Mouse (Mus musculus) heart, embryonic 16.5 days (tissue): ENCODE results near the gene Klkb1. TPM values are rescaled to one million over a fixed set of nuclear protein-coding genes. Genes with fewer than 3 reads are reported as not detected.

Experiments used
- ATAC-seq: fragments of 200-750 bp; cut with Nextera tagmentation; replicated peaks from 2 replicates; pipeline ENCODE4 v1.8.0; 2017; ENCODE audit warnings: moderate number of reproducible peaks; ENCODE audit not compliant: insufficient read depth, low FRiP score; ENCODE audit errors: extremely low read depth
- H3K27ac ChIP-seq: fragments of 300-500 bp; sonication (generic); 2 replicates; pipeline ENCODE4 v1.5.1; 2014; ENCODE audit warnings: mild to moderate bottlenecking, low read length, control low read depth, moderate library complexity
- H3K27me3 ChIP-seq: fragments of 300-500 bp; sonication (generic); 2 replicates; pipeline ENCODE4 v1.6.1; 2014; ENCODE audit warnings: low read length, mixed read lengths; ENCODE audit not compliant: control insufficient read depth, insufficient read depth
- H3K36me3 ChIP-seq: fragments of 300-500 bp; sonication (generic); 2 replicates; pipeline ENCODE4 v1.6.1; 2014; ENCODE audit not compliant: control insufficient read depth, insufficient read depth
- H3K4me1 ChIP-seq: fragments of 300-500 bp; sonication (generic); 2 replicates; pipeline ENCODE4 v1.6.1; 2014; ENCODE audit warnings: low read length, mixed read lengths; ENCODE audit not compliant: control insufficient read depth, insufficient read depth
- H3K4me2 ChIP-seq: fragments of 300-500 bp; sonication (generic); 2 replicates; pipeline ENCODE4 v1.6.1; 2014; ENCODE audit warnings: low read depth, mild to moderate bottlenecking, control low read depth, low read length
- H3K4me3 ChIP-seq: fragments of 300-500 bp; sonication (generic); 2 replicates; pipeline ENCODE4 v1.5.1; 2014; ENCODE audit warnings: mild to moderate bottlenecking, control low read depth, low read length
- H3K9ac ChIP-seq: fragments of 300-500 bp; sonication (generic); 2 replicates; pipeline ENCODE4 v1.6.1; 2014; ENCODE audit warnings: low read length, control low read depth
- H3K9me3 ChIP-seq: fragments of 300-500 bp; sonication (generic); replicated peaks from 2 replicates; pipeline ENCODE4 v1.6.1; 2016; ENCODE audit warnings: low read length; ENCODE audit not compliant: control insufficient read depth
- WGBS: fragments of 180-500 bp; shearing (Covaris S2); extraction: QIAGEN DNeasy Blood & Tissue Kit; methylation state at CpG from one replicate; pipeline ENCODE4 v1.1.7; 2014; 5-methylcytosine and 5-hydroxymethylcytosine counted together
- polyA plus RNA-seq: library from polyadenylated mRNA; unstranded; fragments of >200 nt; fragmentation: Nextera tagmentation; extraction: Ambion mirVana; gene quantifications from 2 replicates; pipeline ENCODE4 v1.2.1, GENCODE M21; 2015

The Klkb1 gene
- polyA plus RNA-seq, 1 experiment from 2014 or later, result not detected

DNA sequence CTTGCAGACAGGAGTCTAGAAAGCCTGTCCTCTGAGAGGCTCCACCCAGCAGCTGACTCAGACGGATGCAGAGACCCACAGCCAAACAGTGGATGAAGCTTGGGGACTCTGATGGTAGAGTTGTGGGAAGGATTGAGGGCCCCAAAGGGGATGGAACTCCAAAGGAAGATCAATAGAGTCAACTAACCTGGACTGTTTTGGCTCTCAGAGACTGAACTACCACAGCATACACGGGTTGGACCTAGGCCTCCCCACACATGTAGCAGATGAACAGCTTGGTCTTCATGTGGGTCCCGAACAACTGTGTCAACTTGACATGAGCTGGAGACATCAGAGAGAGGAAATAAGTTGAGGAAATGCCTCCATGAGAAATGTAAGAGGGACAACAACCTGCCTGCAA, 31.8 kb downstream of the Klkb1 start:
- H3K4me2 ChIP-seq, result no peak overlapping the region
- peaks cover 5% of the 10 kb centered on the region; the same call in 1 of the 2 replicates for H3K9me3 ChIP-seq
- WGBS, result 85% methylated on average over 3 of the region's 3 CpGs
- no peaks in the 10 kb centered on the region for H3K36me3 ChIP-seq
- no peak overlapping the region for H3K27ac ChIP-seq
- no peak overlapping the region for H3K9ac ChIP-seq
- no peak overlapping the region for H3K4me3 ChIP-seq
- ATAC-seq, result no peak
- H3K27me3 ChIP-seq, result no peaks in the 10 kb centered on the region
- H3K4me1 ChIP-seq, result 0 out of 2 replicates have a peak, but pooled peaks cover 1% of the 10 kb centered on the region

DNA sequence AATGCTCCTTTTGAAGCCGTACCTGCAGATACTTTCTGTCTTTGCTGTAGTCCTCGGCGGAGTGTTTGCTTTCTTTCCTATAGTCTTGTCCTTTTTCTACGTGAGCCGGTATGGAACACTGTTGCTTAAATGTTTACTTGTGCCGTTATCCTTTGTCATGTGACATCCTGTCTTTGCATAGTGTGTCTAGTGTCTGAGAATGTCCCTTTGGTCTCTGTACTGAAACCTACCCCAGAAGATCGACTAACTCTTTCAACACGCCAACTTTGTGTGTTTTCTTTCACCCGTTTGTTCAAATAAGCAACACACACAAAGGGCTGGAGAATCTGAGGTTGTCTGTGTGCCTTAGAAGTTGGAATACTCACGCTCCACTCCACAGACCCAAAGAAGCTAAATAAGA, 32.7 kb downstream of the Klkb1 start, which contains the start of gene F11:
F11 (minus strand) TSS at position 112 of the 400 bp plus-strand sequence.
- ATAC-seq, result no peak
- 75% methylated on average over 10 of the region's 10 CpGs for WGBS

DNA sequence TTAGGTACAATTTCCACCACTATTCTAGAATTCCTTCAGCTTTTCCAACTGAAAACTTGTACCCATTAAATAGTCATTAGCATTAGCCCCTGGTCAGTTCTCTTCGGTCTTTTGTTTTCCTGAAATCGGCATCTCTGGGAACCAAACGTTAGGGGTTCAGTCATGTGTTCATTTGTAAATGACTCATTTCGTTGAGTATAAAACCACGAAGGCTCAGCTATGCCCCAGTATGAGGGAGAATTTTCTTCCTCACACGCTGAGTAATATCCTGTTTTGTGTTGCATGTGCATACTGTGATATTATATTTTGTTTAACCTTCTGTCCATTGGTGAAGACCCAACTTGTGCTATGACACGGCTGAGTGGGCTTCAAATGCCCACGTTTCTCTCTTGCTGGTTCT, 36.2 kb downstream of the Klkb1 start:
- Histone ChIP-seq H3K27ac (no peak overlapping the region), H3K4me1 (no peaks in the 10 kb centered on the region), H3K4me3 (no peak overlapping the region), H3K9me3 (no peaks in the 10 kb centered on the region), H3K36me3 (no peaks in the 10 kb centered on the region), H3K27me3 (no peaks in the 10 kb centered on the region), H3K9ac (no peak overlapping the region), H3K4me2 (no peak overlapping the region)
- ATAC-seq, result no peak
- 80% methylated on average over 8 of the region's 8 CpGs for WGBS

More for the DNA sequence above, 32.7 kb downstream of the Klkb1 start, which contains the start of gene F11:
- Histone ChIP-seq H3K4me2 (no peak within 1 kb of the TSS), H3K27ac (no peak within 1 kb of the TSS), H3K9ac (no peak within 1 kb of the TSS), H3K4me1 (no peaks in the 10 kb centered on the region), H3K4me3 (no peak within 1 kb of the TSS), H3K36me3 (no peaks in the 10 kb centered on the region), H3K9me3 (peaks cover 5% of the 10 kb centered on the region; the same call in 1 of the 2 replicates), H3K27me3 (no peaks in the 10 kb centered on the region)

DNA sequence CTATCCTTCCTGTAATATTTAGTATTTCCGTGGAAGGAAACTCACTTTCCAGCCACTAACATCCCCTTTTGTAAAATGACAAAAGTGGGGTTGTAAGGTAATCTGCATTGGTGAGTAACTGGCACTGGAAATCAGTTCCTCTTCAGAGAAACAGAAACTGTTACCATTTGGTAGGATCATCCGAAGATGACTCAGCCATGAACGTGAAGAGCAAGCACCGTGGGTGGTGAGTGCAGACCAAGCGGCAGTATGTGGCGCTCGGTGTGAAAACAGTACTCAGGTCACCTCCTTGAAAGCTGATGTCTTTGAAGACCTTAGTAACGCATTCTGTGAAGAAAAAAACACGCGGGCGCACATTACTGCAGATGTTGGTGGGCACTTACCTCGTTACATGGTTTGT, 39.6 kb downstream of the Klkb1 start:
- ATAC-seq, result no peak
- 80% methylated on average over 12 of the region's 12 CpGs for WGBS
- Histone ChIP-seq H3K27ac (no peak overlapping the region), H3K4me3 (no peak overlapping the region), H3K27me3 (no peaks in the 10 kb centered on the region), H3K4me2 (no peak overlapping the region), H3K4me1 (no peaks in the 10 kb centered on the region), H3K9ac (no peak overlapping the region), H3K9me3 (no peaks in the 10 kb centered on the region), H3K36me3 (no peaks in the 10 kb centered on the region)

DNA sequence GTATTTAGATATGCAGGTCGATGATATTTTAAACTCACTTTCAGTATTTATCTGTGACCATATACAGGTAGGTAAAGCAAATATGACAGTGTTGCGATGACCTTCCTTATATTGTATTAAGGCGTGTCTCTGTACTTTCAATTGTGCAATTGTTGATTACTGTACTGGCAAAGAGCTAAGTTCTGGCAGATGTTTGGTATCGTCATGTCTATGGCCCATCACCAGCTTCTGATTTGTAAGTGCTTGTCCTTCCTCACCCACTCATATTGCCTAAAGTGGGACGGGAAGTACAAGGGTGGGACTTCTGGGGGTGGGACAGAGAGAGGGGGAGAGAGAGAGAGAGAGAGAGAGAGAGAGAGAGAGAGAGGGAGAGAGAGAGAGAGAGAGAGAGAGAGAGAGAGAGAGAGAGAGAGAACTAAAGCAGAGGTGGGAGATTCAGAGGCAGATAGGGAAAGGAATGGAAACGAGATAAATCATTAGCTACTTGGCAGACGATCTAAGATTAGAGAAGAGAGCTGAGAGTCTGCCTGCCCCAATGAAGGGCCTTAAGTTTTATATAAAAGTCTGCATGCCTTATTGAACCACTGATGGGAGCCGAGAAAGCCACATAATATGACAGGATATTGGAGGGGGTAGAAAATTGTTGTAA, 40.3 kb downstream of the Klkb1 start:
- WGBS, result 70% methylated on average over 8 of the region's 8 CpGs
- no peaks in the 10 kb centered on the region for H3K4me1 ChIP-seq
- no peaks in the 10 kb centered on the region for H3K27me3 ChIP-seq
- no peak for ATAC-seq
- no peaks in the 10 kb centered on the region for H3K36me3 ChIP-seq
- no peak overlapping the region for H3K4me3 ChIP-seq
- no peak overlapping the region for H3K27ac ChIP-seq
- no peaks in the 10 kb centered on the region for H3K9me3 ChIP-seq
- H3K9ac ChIP-seq, result no peak overlapping the region
- H3K4me2 ChIP-seq, result no peak overlapping the region

DNA sequence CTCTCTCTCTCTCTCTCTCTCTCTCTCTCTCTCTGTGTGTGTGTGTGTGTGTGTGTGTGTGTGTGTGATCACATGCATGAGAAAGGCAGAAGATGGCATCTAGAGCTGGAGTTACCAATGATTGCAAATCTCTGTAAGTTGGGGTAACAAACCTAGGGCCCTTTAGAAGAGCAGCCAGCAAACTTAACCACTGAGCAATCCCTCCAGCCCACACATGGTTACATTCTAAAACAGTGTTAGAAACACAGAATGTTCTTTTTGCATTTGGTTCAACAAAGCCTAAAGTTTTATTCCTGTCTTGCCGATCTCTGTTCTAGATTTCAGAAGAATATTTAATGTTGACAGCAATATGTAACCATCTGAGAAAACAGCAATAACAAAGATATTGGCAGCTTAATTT, 41.1 kb downstream of the Klkb1 start:
- Histone ChIP-seq H3K9me3 (no peaks in the 10 kb centered on the region), H3K27ac (no peak overlapping the region), H3K4me2 (no peak overlapping the region), H3K4me1 (no peaks in the 10 kb centered on the region), H3K4me3 (no peak overlapping the region), H3K9ac (no peak overlapping the region), H3K36me3 (no peaks in the 10 kb centered on the region), H3K27me3 (no peaks in the 10 kb centered on the region)
- 96% methylated on average over 1 of the region's 1 CpGs for WGBS
- ATAC-seq, result no peak

DNA sequence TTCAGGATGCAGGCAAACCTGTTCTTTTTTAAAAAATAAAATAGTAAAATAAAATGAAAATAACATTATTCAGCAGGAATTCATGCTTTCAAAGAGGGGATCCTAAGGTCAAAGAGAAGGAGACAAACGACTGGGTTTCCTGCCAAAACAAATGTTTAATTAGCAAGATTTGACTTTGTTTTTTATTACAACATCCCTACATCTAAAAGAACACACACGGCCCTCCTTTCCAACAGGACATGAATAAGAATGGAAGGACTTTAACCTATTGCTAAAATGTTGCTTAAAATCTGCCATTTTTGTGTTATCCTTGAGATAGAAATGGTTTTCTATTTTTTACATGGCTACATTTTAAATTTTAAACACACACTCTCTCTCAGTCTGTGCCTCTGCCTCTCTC, 41.5 kb downstream of the Klkb1 start:
- H3K4me1 ChIP-seq, result no peaks in the 10 kb centered on the region

DNA sequence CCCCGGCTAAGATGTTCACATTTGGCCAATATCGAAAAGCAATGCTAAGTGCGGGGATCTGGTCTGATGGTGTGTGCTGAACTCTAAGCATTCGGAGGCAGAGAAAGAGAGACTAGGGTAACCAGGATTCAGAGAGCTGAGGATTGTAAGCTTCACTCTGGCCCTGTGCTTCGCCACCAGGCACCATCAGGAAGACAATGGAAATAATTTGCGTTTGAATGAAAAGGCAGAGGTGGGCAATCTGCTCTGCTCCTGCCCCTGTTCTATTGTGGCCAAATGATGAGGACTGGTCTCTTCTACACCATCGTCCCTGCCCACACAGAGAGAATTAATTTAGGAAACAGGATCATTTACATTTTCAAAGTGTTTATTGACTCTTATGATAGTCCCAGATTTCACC, 48.4 kb downstream of the Klkb1 start:
- H3K36me3 ChIP-seq, result no peaks in the 10 kb centered on the region
- ATAC-seq, result no peak
- no peak overlapping the region for H3K4me2 ChIP-seq
- no peaks in the 10 kb centered on the region for H3K4me1 ChIP-seq
- H3K27ac ChIP-seq, result no peak overlapping the region
- no peak overlapping the region for H3K9ac ChIP-seq
- H3K4me3 ChIP-seq, result no peak overlapping the region
- H3K9me3 ChIP-seq, result no peaks in the 10 kb centered on the region
- H3K27me3 ChIP-seq, result no peaks in the 10 kb centered on the region
- 63% methylated on average over 7 of the region's 7 CpGs for WGBS

More for the DNA sequence above, 41.5 kb downstream of the Klkb1 start:
- H3K9me3 ChIP-seq, result no peaks in the 10 kb centered on the region
- H3K4me2 ChIP-seq, result no peak overlapping the region
- no peaks in the 10 kb centered on the region for H3K36me3 ChIP-seq
- no peaks in the 10 kb centered on the region for H3K27me3 ChIP-seq
- H3K27ac ChIP-seq, result no peak overlapping the region
- 44% methylated on average over 2 of the region's 2 CpGs for WGBS
- no peak for ATAC-seq
- H3K9ac ChIP-seq, result no peak overlapping the region
- H3K4me3 ChIP-seq, result no peak overlapping the region

DNA sequence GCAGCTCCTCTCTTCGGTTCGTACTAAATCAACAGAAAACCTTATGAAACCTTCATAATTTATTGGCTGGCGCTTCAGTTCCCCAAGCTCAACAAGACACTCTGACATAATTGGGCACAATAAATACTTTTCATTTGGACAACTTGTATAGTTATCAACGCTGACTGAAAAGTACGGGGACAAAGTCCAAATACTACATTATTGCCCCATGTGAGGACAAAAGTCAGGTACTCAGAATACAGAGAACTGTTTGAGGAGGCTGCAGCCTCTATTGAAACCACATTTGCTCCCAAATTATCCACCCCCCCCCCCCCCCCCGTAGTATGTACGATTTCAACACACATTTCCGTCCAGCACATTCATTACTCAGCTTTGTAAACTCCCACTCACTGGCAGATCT, 55.3 kb downstream of the Klkb1 start:
- Histone ChIP-seq H3K4me1 (no peaks in the 10 kb centered on the region), H3K27me3 (no peaks in the 10 kb centered on the region; the same call in 1 of the 2 replicates), H3K4me2 (no peak overlapping the region), H3K4me3 (no peak overlapping the region), H3K36me3 (no peaks in the 10 kb centered on the region), H3K9ac (no peak overlapping the region), H3K9me3 (no peaks in the 10 kb centered on the region), H3K27ac (no peak overlapping the region)
- no peak for ATAC-seq
- WGBS, result 68% methylated on average over 8 of the region's 8 CpGs
